Comparison of ENCODE assay signal across 35 mouse cellular contexts in genomic region chr17:60854659-60855058, GRCm38 (mm10).
"Had no signal": no experiment of that assay in that cellular context is flagged by ENCODE, and none has a peak within 500 bp of the region (broad histone marks: within the 10 kb centered on the region; RNA-seq: fewer than 3 reads in every experiment).

No protein-coding gene starts in this region.

- H3K27me3 ChIP-seq: heart, embryonic 12.5 days; heart, embryonic 13.5 days; heart, embryonic 15.5 days; hindbrain, embryonic 13.5 days; hindbrain, embryonic 15.5 days; intestine, embryonic 15.5 days; kidney, embryonic 15.5 days had no signal

- H3K36me3 ChIP-seq: heart, embryonic 10.5 days; heart, embryonic 12.5 days; heart, embryonic 13.5 days; heart, embryonic 15.5 days; hindbrain, embryonic 10.5 days; hindbrain, embryonic 13.5 days; hindbrain, embryonic 15.5 days; intestine, embryonic 15.5 days; kidney, embryonic 15.5 days had no signal

- ATAC-seq: hindbrain, embryonic 16.5 days; hindbrain, postnatal 0 days; inflammation-experienced regulatory T-cells, adult 6 months; intestine, embryonic 15.5 days; intestine, embryonic 16.5 days; intestine, postnatal 0 days had no signal

- DNase-seq: heart, postnatal 10 days; heart, postnatal 14 days; heart, postnatal 36 days; heart, postnatal 4 days; kidney, adult 11 months; kidney, adult 18-20 months; kidney, adult 2 months; kidney, adult 8-10 months; kidney, adult 9 months; kidney, postnatal 10 days; kidney, postnatal 14 days; kidney, postnatal 25 days; kidney, postnatal 36 days; kidney, postnatal 4 days; layer of hippocampus, adult 9-11 months; layer of hippocampus, postnatal 36 days had no signal

- H3K4me1 ChIP-seq: heart, embryonic 10.5 days; heart, embryonic 12.5 days; heart, embryonic 13.5 days; heart, embryonic 15.5 days; hindbrain, embryonic 10.5 days; hindbrain, embryonic 13.5 days; hindbrain, embryonic 15.5 days; intestine, embryonic 15.5 days; kidney, embryonic 15.5 days had no signal

- H3K9me3 ChIP-seq: heart, embryonic 10.5 days; heart, embryonic 12.5 days; heart, embryonic 13.5 days; heart, embryonic 15.5 days; hindbrain, embryonic 10.5 days; hindbrain, embryonic 13.5 days; hindbrain, embryonic 15.5 days; intestine, embryonic 15.5 days; kidney, embryonic 15.5 days had no signal

- H3K4me3 ChIP-seq: heart, embryonic 10.5 days; heart, embryonic 12.5 days; heart, embryonic 13.5 days; heart, embryonic 15.5 days; hindbrain, embryonic 10.5 days; hindbrain, embryonic 13.5 days; hindbrain, embryonic 15.5 days; intestine, embryonic 15.5 days; kidney, embryonic 15.5 days; layer of hippocampus, adult 2 months; left cerebral cortex, adult 2 months had no signal

- H3K9ac ChIP-seq: heart, embryonic 12.5 days; heart, embryonic 13.5 days; heart, embryonic 15.5 days; hindbrain, embryonic 13.5 days; hindbrain, embryonic 14.5 days; hindbrain, embryonic 15.5 days; intestine, embryonic 15.5 days; kidney, embryonic 15.5 days had no signal

- H3K27ac ChIP-seq: heart, embryonic 10.5 days; heart, embryonic 13.5 days; heart, embryonic 15.5 days; hindbrain, embryonic 10.5 days; hindbrain, embryonic 13.5 days; hindbrain, embryonic 14.5 days; hindbrain, embryonic 15.5 days; hindbrain, postnatal 0 days; intestine, embryonic 15.5 days; kidney, embryonic 15.5 days; kidney, postnatal 0 days; layer of hippocampus, adult 2 months; left cerebral cortex, adult 2 months had no signal

- H3K4me2 ChIP-seq: heart, embryonic 11.5 days; heart, embryonic 12.5 days; heart, embryonic 13.5 days; heart, embryonic 15.5 days; hindbrain, embryonic 13.5 days; hindbrain, embryonic 14.5 days; hindbrain, embryonic 15.5 days; intestine, embryonic 15.5 days; kidney, embryonic 15.5 days had no signal
